Mouse (Mus musculus) B cell, adult 2 months (primary cell): ENCODE measurements around the gene Fosb.

Experiments
- DNase-seq, 2 experiments: peaks; one replicate each; pipeline ENCODE4 v3.0.0; 2022

Gene Fosb

GRCm38 (mm10) chr7:19305796-19306765 is 3.8 kb downstream of the Fosb start:
- DNase-seq: no peak

- DNase-seq: no peak
Observed at GRCm38 (mm10) chr7:19305413-19305735, 4.5 kb downstream of the Fosb start.

GRCm38 (mm10) chr7:19304501-19305412 is 5.1 kb downstream of the Fosb start:
- peak; percentile 45 to 61 for DNase-seq

GRCm38 (mm10) chr7:19303770-19304169 is 6.1 kb downstream of the Fosb start:
- DNase-seq: peak; percentile 92 to 93

- DNase-seq: peak; percentile 38 to 40
Observed at GRCm38 (mm10) chr7:19303046-19303305, 6.9 kb downstream of the Fosb start.

GRCm38 (mm10) chr7:19302264-19303045 is 7.4 kb downstream of the Fosb start:
- peak; percentile 36 to 61 for DNase-seq

- peak; percentile 55 to 61 for DNase-seq
Observed at GRCm38 (mm10) chr7:19301461-19302263, 8.2 kb downstream of the Fosb start.

GRCm38 (mm10) chr7:19300501-19301421 is 9.1 kb downstream of the Fosb start:
- peak; percentile 88 for DNase-seq

- peak; percentile 68 to 70 for DNase-seq
Observed at GRCm38 (mm10) chr7:19299194-19299593, 10.7 kb downstream of the Fosb start.

- no peak for DNase-seq
Observed at GRCm38 (mm10) chr7:19297794-19298193, 12.1 kb downstream of the Fosb start.

- DNase-seq: peak in 1 of 2 experiments; percentile 29
Observed at GRCm38 (mm10) chr7:19297034-19297433, 12.8 kb downstream of the Fosb start.

- DNase-seq: peak; percentile 96
Observed at GRCm38 (mm10) chr7:19295503-19296185, 14.2 kb downstream of the Fosb start.

GRCm38 (mm10) chr7:19290969-19291596 is 18.8 kb downstream of the Fosb start:
- no peak for DNase-seq

GRCm38 (mm10) chr7:19284763-19285162 is 25.1 kb downstream of the Fosb start:
- peak; percentile 80 to 84 for DNase-seq

GRCm38 (mm10) chr7:19283406-19283804 is 26.4 kb downstream of the Fosb start:
- no peak for DNase-seq

- DNase-seq: peak; percentile 70
Observed at GRCm38 (mm10) chr7:19282791-19283405, 27.0 kb downstream of the Fosb start.

- DNase-seq: peak; percentile 77 to 81
Observed at GRCm38 (mm10) chr7:19282385-19282784, 27.5 kb downstream of the Fosb start, which contains the start of gene Rtn2. Gene Rtn2 (plus strand): TSS chr7:19282624.

- DNase-seq: peak; percentile 64 to 69
Observed at GRCm38 (mm10) chr7:19281680-19282304, 28.1 kb downstream of the Fosb start.
